Mouse (Mus musculus) embryonic fibroblast, embryonic 13.5 days (primary cell): ENCODE data around the gene AU018091. TPM values are rescaled to one million over a fixed set of nuclear protein-coding genes. Genes with fewer than 3 reads are reported as not detected.
"Not testable (repeated sequence)": the region's sequence is repeated elsewhere in the genome, so short reads cannot be mapped to it uniquely, and the experiment has no call there.

Source experiments
- H3K27ac ChIP-seq: 2 replicates; pipeline ENCODE4 v1.5.1; 2012; ENCODE audit warnings: low read length, control low read depth, inconsistent platforms; ENCODE audit not compliant: insufficient read depth
- H3K4me1 ChIP-seq: 2 replicates; pipeline ENCODE4 v1.6.1; 2011; ENCODE audit warnings: low read length; ENCODE audit not compliant: control insufficient read depth, insufficient read depth
- H3K4me3 ChIP-seq: 2 replicates; pipeline ENCODE4 v1.5.1; 2011; ENCODE audit warnings: mild to moderate bottlenecking, control low read depth, low read length; ENCODE audit not compliant: insufficient read depth
- CTCF ChIP-seq: IDR thresholded peaks from 2 replicates; pipeline ENCODE4 v1.5.1; 2011; ENCODE audit warnings: mild to moderate bottlenecking, control low read depth, low read length, moderate library complexity, borderline replicate concordance; ENCODE audit not compliant: insufficient read depth
- POLR2A ChIP-seq: IDR thresholded peaks from 2 replicates; pipeline ENCODE4 v1.6.1; 2011; ENCODE audit warnings: low read depth, mild to moderate bottlenecking, control low read depth, low read length, moderate library complexity
- polyA plus RNA-seq: library from polyadenylated mRNA; stranded (reverse); fragments of >200 nt; gene quantifications from 2 replicates; pipeline ENCODE4 v1.2.4, GENCODE M21; 2011; ENCODE audit warnings: low read depth; ENCODE audit not compliant: missing spikeins, insufficient read length

AU018091 gene
- polyA plus RNA-seq, 1 experiment: not detected

- TF ChIP-seq CTCF (no peak), POLR2A (no peak)
- H3K4me3 ChIP-seq: no peak overlapping the region
- H3K27ac ChIP-seq: no peak overlapping the region
- H3K4me1 ChIP-seq: no peaks in the 10 kb centered on the region; the same call in 1 of the 2 replicates
Measured at GRCm38 (mm10) chr7:3168296-3168695, 707 bp downstream of the AU018091 start.

- Histone ChIP-seq H3K4me3 (no peak overlapping the region), H3K4me1 (no peaks in the 10 kb centered on the region; the same call in 1 of the 2 replicates), H3K27ac (no peak overlapping the region)
- TF ChIP-seq POLR2A (no peak), CTCF (no peak)
Measured at GRCm38 (mm10) chr7:3166270-3166669, 2.7 kb downstream of the AU018091 start.

- Histone ChIP-seq H3K27ac (no peak overlapping the region), H3K4me1 (no peaks in the 10 kb centered on the region; the same call in 1 of the 2 replicates), H3K4me3 (no peak overlapping the region)
- TF ChIP-seq POLR2A (no peak), CTCF (no peak)
Measured at GRCm38 (mm10) chr7:3164991-3165390, 4.0 kb downstream of the AU018091 start.

- TF ChIP-seq CTCF (no peak), POLR2A (no peak)
- Histone ChIP-seq H3K4me3 (no peak overlapping the region), H3K27ac (no peak overlapping the region), H3K4me1 (no peaks in the 10 kb centered on the region; the same call in 1 of the 2 replicates)
Measured at GRCm38 (mm10) chr7:3164381-3164780, 4.6 kb downstream of the AU018091 start.

GRCm38 (mm10) chr7:3150376-3150775 lies 18.6 kb downstream of the AU018091 start:
- Histone ChIP-seq H3K4me3 (no peak overlapping the region), H3K4me1 (no peaks in the 10 kb centered on the region), H3K27ac (peak overlapping the region; percentile 51)
- TF ChIP-seq POLR2A (no peak), CTCF (no peak)

- TF ChIP-seq POLR2A: no peak
- no peak for TF ChIP-seq CTCF
- H3K4me3 ChIP-seq: no peak overlapping the region
- H3K4me1 ChIP-seq: no peaks in the 10 kb centered on the region
- H3K27ac ChIP-seq: no peak overlapping the region
Measured at GRCm38 (mm10) chr7:3146072-3146471, 22.9 kb downstream of the AU018091 start.

GRCm38 (mm10) chr7:3143329-3143728 lies 25.7 kb downstream of the AU018091 start:
- H3K27ac ChIP-seq: no peak overlapping the region
- H3K4me1 ChIP-seq: no peaks in the 10 kb centered on the region
- TF ChIP-seq POLR2A: no peak
- TF ChIP-seq CTCF: no peak
- no peak overlapping the region for H3K4me3 ChIP-seq

- H3K4me3 ChIP-seq: no peak overlapping the region
- no peaks in the 10 kb centered on the region for H3K4me1 ChIP-seq
- no peak overlapping the region for H3K27ac ChIP-seq
- no peak for TF ChIP-seq CTCF
- TF ChIP-seq POLR2A: no peak
Measured at GRCm38 (mm10) chr7:3135606-3136005, 33.4 kb downstream of the AU018091 start.

- TF ChIP-seq POLR2A (no peak), CTCF (no peak)
Measured at GRCm38 (mm10) chr7:3134654-3135053, 34.3 kb downstream of the AU018091 start.

GRCm38 (mm10) chr7:3130342-3130741 lies 38.7 kb downstream of the AU018091 start:
- H3K4me3 ChIP-seq: no peak overlapping the region
- no peak overlapping the region for H3K27ac ChIP-seq
- H3K4me1 ChIP-seq: no peaks in the 10 kb centered on the region
- TF ChIP-seq CTCF: no peak
- no peak for TF ChIP-seq POLR2A

More at GRCm38 (mm10) chr7:3134654-3135053, 34.3 kb downstream of the AU018091 start:
- no peak overlapping the region for H3K27ac ChIP-seq
- no peaks in the 10 kb centered on the region for H3K4me1 ChIP-seq
- no peak overlapping the region for H3K4me3 ChIP-seq

GRCm38 (mm10) chr7:3128564-3128963 lies 40.4 kb downstream of the AU018091 start:
- H3K4me1 ChIP-seq, H3K4me3 ChIP-seq, H3K27ac ChIP-seq: not testable (repeated sequence)

- not testable (repeated sequence) for H3K4me1 ChIP-seq, H3K4me3 ChIP-seq, H3K27ac ChIP-seq
Measured at GRCm38 (mm10) chr7:3111193-3111592, 57.8 kb downstream of the AU018091 start.

GRCm38 (mm10) chr7:3106516-3107077 lies 62.4 kb downstream of the AU018091 start:
- not testable (repeated sequence) for H3K4me1 ChIP-seq, H3K4me3 ChIP-seq, H3K27ac ChIP-seq
